Mouse (Mus musculus) embryonic facial prominence, embryonic 11.5 days (tissue): ENCODE results near the gene Gpc5. TPM values are rescaled to one million over a fixed set of nuclear protein-coding genes. Genes with fewer than 3 reads are reported as not detected.

ENCODE experiments used
- ATAC-seq: fragments of 200-750 bp; cut with Nextera tagmentation; replicated peaks from 2 replicates; pipeline ENCODE4 v1.8.0; 2017; ENCODE audit warnings: low read depth; ENCODE audit not compliant: insufficient number of reproducible peaks, low FRiP score, low TSS enrichment
- DNase-seq: peaks from one replicate; pipeline ENCODE4 v3.0.0-alpha.2; 2015; ENCODE audit warnings: low spot score
- H3K27ac ChIP-seq: fragments of 300-500 bp; sonication (generic); replicated peaks from 2 replicates; pipeline ENCODE4 v1.5.1; 2014; ENCODE audit warnings: mild to moderate bottlenecking, low read depth, low read length, control low read depth
- H3K27me3 ChIP-seq: fragments of 300-500 bp; sonication (generic); 2 replicates; pipeline ENCODE4 v1.6.1; 2014; ENCODE audit warnings: mild to moderate bottlenecking, low read length, moderate library complexity, mixed read lengths; ENCODE audit not compliant: control insufficient read depth, insufficient read depth
- H3K36me3 ChIP-seq: fragments of 300-500 bp; sonication (generic); replicated peaks from 2 replicates; pipeline ENCODE4 v1.6.1; 2014; ENCODE audit warnings: low read depth, mild to moderate bottlenecking, low read length, moderate library complexity, mixed read lengths; ENCODE audit not compliant: control insufficient read depth, insufficient read depth
- H3K4me1 ChIP-seq: fragments of 300-500 bp; sonication (generic); 2 replicates; pipeline ENCODE4 v1.6.1; 2014; ENCODE audit warnings: low read length, mixed read lengths; ENCODE audit not compliant: control insufficient read depth, insufficient read depth
- H3K4me2 ChIP-seq: fragments of 300-500 bp; sonication (generic); 2 replicates; pipeline ENCODE4 v1.6.1; 2014; ENCODE audit warnings: low read depth, mild to moderate bottlenecking, control low read depth, low read length, moderate library complexity
- H3K4me3 ChIP-seq: fragments of 300-500 bp; sonication (generic); 2 replicates; pipeline ENCODE4 v1.5.1; 2014; ENCODE audit warnings: low read depth, low read length, control low read depth
- H3K9ac ChIP-seq: fragments of 300-500 bp; sonication (generic); replicated peaks from 2 replicates; pipeline ENCODE4 v1.6.1; 2014; ENCODE audit warnings: mild to moderate bottlenecking, control low read depth, low read length
- H3K9me3 ChIP-seq: fragments of 300-500 bp; sonication (generic); replicated peaks from 2 replicates; pipeline ENCODE4 v1.6.1; 2016; ENCODE audit warnings: mild to moderate bottlenecking, low read length, inconsistent platforms, mixed read lengths; ENCODE audit not compliant: control insufficient read depth
- WGBS: fragments of 180-500 bp; shearing (Covaris S2); extraction: QIAGEN DNeasy Blood & Tissue Kit; methylation state at CpG from one replicate; pipeline ENCODE4 v1.1.7; 2014; 5-methylcytosine and 5-hydroxymethylcytosine counted together
- polyA plus RNA-seq: library from polyadenylated mRNA; unstranded; fragments of >200 nt; fragmentation: Nextera tagmentation; extraction: Ambion mirVana; gene quantifications from 2 replicates; pipeline ENCODE4 v1.2.1, GENCODE M21; 2014

Gene Gpc5
- polyA plus RNA-seq, 1 experiment from 2014 or later, result 1.0 TPM

GRCm38 (mm10) chr14:116186981-116187380 is 1095.0 kb downstream of the Gpc5 start:
- H3K4me3 ChIP-seq, result no peak overlapping the region
- DNase-seq (no peak), ATAC-seq (no peak)
- no peak overlapping the region for H3K27ac ChIP-seq
- 90% methylated on average over 4 of the region's 4 CpGs for WGBS
- no peaks in the 10 kb centered on the region for H3K4me1 ChIP-seq
- no peaks in the 10 kb centered on the region for H3K36me3 ChIP-seq
- no peaks in the 10 kb centered on the region for H3K9me3 ChIP-seq
- no peak overlapping the region for H3K4me2 ChIP-seq
- H3K27me3 ChIP-seq, result no peaks in the 10 kb centered on the region
- no peak overlapping the region for H3K9ac ChIP-seq

DNA sequence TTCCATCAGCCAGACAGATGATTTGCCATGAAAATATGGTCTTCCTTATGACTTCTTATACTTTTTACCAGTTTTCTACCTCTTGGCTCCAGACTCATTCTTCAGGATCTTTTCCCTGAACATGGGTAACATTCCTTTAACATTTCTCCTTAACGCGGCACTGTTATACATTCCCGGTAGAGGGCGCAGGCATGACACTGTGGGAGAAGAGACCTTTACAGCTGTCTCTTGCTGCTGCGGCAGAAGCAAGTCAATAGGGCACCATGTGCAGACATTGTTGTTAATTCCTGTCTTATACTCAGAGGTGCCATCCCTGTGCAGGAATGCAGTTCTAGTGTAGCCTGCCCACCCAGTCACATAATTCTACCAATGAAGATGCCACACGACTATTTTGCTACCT is 1115.0 kb downstream of the Gpc5 start:
- 24% methylated on average over 6 of the region's 6 CpGs for WGBS
- Histone ChIP-seq H3K4me3 (no peak overlapping the region), H3K4me1 (no peaks in the 10 kb centered on the region), H3K4me2 (no peak overlapping the region), H3K9me3 (no peaks in the 10 kb centered on the region), H3K9ac (no peak overlapping the region), H3K27me3 (no peaks in the 10 kb centered on the region), H3K36me3 (no peaks in the 10 kb centered on the region), H3K27ac (no peak overlapping the region)
- DNase-seq (peak; percentile 72), ATAC-seq (no peak)

- no peak overlapping the region for H3K4me3 ChIP-seq
- H3K9ac ChIP-seq, result no peak overlapping the region
- no peak overlapping the region for H3K27ac ChIP-seq
- ATAC-seq (no peak), DNase-seq (no peak)
- H3K36me3 ChIP-seq, result no peaks in the 10 kb centered on the region
- H3K4me2 ChIP-seq, result no peak overlapping the region
- H3K9me3 ChIP-seq, result no peaks in the 10 kb centered on the region
- WGBS, result 90% methylated on average over 3 of the region's 3 CpGs
- no peaks in the 10 kb centered on the region for H3K4me1 ChIP-seq
- H3K27me3 ChIP-seq, result no peaks in the 10 kb centered on the region
These were observed 1116.6 kb downstream of the Gpc5 start for GRCm38 (mm10) chr14:116208581-116208980.

DNA sequence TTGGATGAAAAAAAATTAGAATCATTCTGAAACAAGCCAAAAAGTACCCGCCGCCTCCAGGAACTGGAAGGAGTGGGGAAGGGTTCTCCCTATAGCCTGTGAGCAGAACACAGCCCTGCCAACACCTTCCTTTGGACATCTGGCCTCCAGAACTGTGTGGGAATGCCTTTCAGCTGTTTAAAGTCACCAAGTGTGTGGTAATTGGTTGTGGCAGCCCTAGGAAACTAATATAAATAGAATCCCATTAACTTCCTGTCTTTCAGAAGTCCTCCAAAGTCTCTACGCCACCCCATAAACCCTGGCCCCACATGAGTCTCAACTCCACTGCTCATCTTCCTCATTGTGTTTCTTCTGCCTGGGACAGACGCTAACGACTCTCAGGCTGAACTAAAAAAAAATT is 1117.0 kb downstream of the Gpc5 start:
- ATAC-seq, result peak; percentile 70; the same call in 1 of the 2 replicates
- DNase-seq, result peak; percentile 70
- Histone ChIP-seq H3K27me3 (no peaks in the 10 kb centered on the region), H3K36me3 (no peaks in the 10 kb centered on the region), H3K4me2 (no peak overlapping the region), H3K27ac (no peak overlapping the region), H3K9me3 (no peaks in the 10 kb centered on the region), H3K4me1 (no peaks in the 10 kb centered on the region), H3K9ac (no peak overlapping the region), H3K4me3 (no peak overlapping the region)
- WGBS, result 32% methylated on average over 5 of the region's 5 CpGs

DNA sequence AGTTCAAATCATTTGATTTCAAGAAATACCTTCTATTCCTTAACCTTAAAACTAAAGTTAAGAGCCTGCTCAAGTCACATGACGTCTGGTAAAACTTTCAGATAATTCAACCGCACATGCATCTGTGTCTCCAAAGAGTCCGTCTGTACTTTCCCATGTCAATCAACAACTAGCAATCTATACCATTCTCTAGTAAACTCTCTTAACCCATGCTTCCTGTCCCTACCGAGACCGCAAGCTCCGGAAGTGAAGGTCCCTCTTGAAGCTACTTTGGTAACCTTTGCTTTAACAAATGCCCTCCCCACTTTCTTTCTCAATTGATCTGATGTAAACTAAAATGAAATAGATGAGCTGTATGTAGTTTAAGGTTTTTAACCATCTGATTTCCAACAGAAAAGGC is 1118.3 kb downstream of the Gpc5 start:
- Histone ChIP-seq H3K9me3 (no peaks in the 10 kb centered on the region), H3K4me1 (no peaks in the 10 kb centered on the region), H3K36me3 (no peaks in the 10 kb centered on the region), H3K27me3 (no peaks in the 10 kb centered on the region), H3K4me2 (no peak overlapping the region), H3K27ac (no peak overlapping the region), H3K4me3 (no peak overlapping the region), H3K9ac (no peak overlapping the region)
- no peak for DNase-seq
- 57% methylated on average over 6 of the region's 6 CpGs for WGBS
- ATAC-seq, result no peak

DNA sequence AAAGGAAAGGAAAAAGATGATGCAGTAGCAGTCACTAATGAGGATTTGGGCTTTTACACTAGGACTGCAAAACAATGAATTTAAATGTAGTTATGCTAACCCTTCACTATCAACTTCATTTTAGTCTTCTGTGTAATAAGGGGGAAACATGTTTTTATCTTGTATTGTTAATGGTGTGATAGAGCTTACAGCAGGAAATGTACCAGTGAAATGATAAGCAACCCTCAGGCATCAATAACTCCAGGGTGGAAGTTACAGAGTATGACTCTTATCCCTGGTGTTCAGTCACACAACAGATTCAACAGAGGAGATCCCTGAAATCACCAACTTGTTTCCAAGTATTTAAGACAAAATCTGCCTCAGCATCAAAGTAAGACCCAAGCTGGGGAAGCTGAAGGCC is 1120.0 kb downstream of the Gpc5 start:
- no peak overlapping the region for H3K4me3 ChIP-seq
- H3K9ac ChIP-seq, result no peak overlapping the region
- no peak overlapping the region for H3K4me2 ChIP-seq
- H3K27ac ChIP-seq, result no peak overlapping the region
- no peaks in the 10 kb centered on the region for H3K9me3 ChIP-seq
- no peaks in the 10 kb centered on the region for H3K27me3 ChIP-seq
- ATAC-seq, result no peak
- no peaks in the 10 kb centered on the region for H3K4me1 ChIP-seq
- H3K36me3 ChIP-seq, result no peaks in the 10 kb centered on the region
- DNase-seq, result no peak

- Histone ChIP-seq H3K4me3 (no peak overlapping the region), H3K4me2 (no peak overlapping the region), H3K36me3 (no peaks in the 10 kb centered on the region), H3K27me3 (no peaks in the 10 kb centered on the region), H3K27ac (no peak overlapping the region), H3K4me1 (no peaks in the 10 kb centered on the region), H3K9me3 (no peaks in the 10 kb centered on the region), H3K9ac (no peak overlapping the region)
- no peak for DNase-seq
- 93% methylated on average over 1 of the region's 1 CpGs for WGBS
- no peak for ATAC-seq
These were observed 1166.1 kb downstream of the Gpc5 start for GRCm38 (mm10) chr14:116258126-116258525.

DNA sequence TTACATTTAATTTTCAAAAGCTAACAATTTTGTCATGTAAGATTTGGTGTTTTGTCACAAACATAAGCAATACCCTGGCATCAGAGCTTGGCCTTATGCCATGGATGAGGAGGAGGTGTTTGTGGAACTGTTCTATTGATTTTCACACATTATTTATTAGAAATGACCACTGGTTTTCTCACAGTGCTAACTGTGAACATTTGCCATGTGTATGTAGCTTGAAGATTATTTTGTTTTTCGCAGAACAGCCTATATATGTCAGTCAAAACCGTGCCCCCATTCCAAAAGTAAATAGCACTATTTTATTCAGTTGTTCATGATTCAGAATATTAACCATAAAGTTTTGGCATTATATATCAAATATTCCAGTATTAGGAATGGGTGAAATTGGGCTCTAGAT is 1216.5 kb downstream of the Gpc5 start:
- Histone ChIP-seq H3K9me3 (no peaks in the 10 kb centered on the region), H3K4me2 (no peak overlapping the region), H3K4me1 (no peaks in the 10 kb centered on the region), H3K27me3 (no peaks in the 10 kb centered on the region), H3K36me3 (no peaks in the 10 kb centered on the region), H3K27ac (no peak overlapping the region), H3K9ac (no peak overlapping the region), H3K4me3 (no peak overlapping the region)
- no peak for DNase-seq
- 95% methylated on average over 2 of the region's 2 CpGs for WGBS
- ATAC-seq, result no peak

DNA sequence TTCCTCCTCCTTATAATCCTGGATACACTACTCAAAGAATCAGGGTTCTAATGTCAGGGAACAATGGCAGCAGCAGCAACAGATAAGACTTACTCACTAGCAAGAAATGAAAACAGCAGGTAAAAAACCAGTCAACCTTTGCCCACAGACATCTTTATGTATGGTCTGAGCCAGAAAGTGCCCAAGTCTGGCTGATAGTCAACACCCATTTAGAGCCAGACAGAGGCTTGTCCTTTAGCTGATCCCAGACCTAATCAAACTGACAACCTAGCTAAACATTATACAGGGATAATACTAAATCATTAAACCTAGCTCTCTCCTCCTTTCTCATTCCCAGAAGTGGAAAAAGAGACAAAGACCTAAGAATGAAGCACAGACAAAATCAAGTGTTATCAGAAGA is 1225.5 kb downstream of the Gpc5 start:
- H3K4me3 ChIP-seq, result no peak overlapping the region
- ATAC-seq (no peak), DNase-seq (no peak)
- H3K9ac ChIP-seq, result no peak overlapping the region
- H3K27ac ChIP-seq, result no peak overlapping the region
- H3K9me3 ChIP-seq, result no peaks in the 10 kb centered on the region
- no peak overlapping the region for H3K4me2 ChIP-seq
- no peaks in the 10 kb centered on the region for H3K36me3 ChIP-seq
- no peaks in the 10 kb centered on the region for H3K4me1 ChIP-seq
- H3K27me3 ChIP-seq, result no peaks in the 10 kb centered on the region
